7 mouse cellular contexts compared by ENCODE assay signal in the genomic region with DNA sequence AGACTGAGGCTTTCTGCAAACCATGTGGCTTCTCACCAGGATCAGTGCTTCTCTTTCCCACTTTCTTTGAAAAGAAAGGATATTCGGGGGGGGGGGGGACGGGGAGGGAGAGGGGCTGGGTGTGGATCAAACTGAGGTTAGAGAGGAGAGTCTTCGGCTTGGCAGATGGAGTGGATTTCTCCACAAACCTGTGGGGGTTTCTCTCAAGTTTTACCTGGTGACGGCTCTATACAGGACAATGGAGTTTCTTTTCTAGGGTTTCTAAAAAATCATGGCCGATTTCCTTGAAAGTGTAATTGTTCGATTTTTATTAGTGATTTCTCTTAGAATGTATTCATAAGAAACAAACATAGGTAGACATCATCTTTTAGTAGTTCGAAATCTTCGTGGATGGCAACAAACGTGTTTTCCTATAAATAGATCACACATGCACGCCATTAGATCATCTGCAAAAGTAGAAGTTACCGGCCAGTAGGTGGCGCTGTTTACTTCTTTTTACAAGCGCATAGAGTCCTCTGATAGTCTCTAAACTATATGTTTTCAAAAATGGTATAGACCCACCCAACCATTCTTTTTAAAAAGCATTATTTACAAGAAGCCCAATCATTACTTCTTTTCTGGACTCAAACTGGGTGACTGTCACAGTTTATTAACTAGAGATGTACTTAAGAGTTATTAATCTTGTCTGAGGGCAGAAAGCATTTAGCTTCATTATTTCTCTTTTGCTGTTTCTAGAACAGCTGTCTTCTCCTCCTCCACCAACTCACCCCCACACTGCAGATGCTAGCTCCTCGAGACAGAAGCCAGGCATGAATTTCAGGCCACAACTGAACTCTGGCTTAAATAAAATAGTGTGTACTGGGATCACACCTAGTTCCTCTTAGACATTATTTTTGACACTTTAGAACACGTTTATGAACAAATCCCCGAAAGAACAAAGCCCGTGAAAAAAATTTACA. TPM values are rescaled to one million over a fixed set of nuclear protein-coding genes. Genes with fewer than 3 reads are reported as not detected.
DNase-seq lines count a peak whose midpoint lies in the region; ATAC-seq lines count a peak whose summit lies in the region.

No protein-coding gene starts in this region.

- H3K36me3 ChIP-seq in forebrain, embryonic 14.5 days (ENCODE audit: control insufficient read depth, insufficient read depth, low read length) = no peaks in the 10 kb centered on the region

- no peak overlapping the region for H3K4me2 ChIP-seq in forebrain, embryonic 14.5 days (ENCODE audit: low read length)

- H3K4me3 ChIP-seq in forebrain, embryonic 14.5 days (ENCODE audit: low read depth, low read length) = no peak overlapping the region

- H3K9me3 ChIP-seq in forebrain, embryonic 14.5 days (replicated peaks; ENCODE audit: control insufficient read depth, low read length) = no peaks in the 10 kb centered on the region

- H3K27me3 ChIP-seq in forebrain, embryonic 14.5 days (replicated peaks; ENCODE audit: control insufficient read depth, insufficient read depth, low read length) = no peaks in the 10 kb centered on the region

- no peak overlapping the region for H3K27ac ChIP-seq in forebrain, embryonic 14.5 days (ENCODE audit: low read depth, low read length)

- WGBS in forebrain, embryonic 14.5 days = 26% methylated on average over 17 of the region's 17 CpGs

- peak; percentile 94 for ATAC-seq in forebrain, embryonic 14.5 days
- ATAC-seq in hematopoietic stem cell, adult 5-6 weeks (replicated peaks in 1 of 2; ENCODE audit: insufficient read depth in 1 of 2, low FRiP score in 2 of 2, low TSS enrichment in 1 of 2, low read depth in 1 of 2, poor library complexity in 2 of 2, severe bottlenecking in 2 of 2) = peak; percentile 48 to 69; a peak in 2 of 4 replicates
- ATAC-seq in megakaryocyte-erythroid progenitor cell, adult 5-6 weeks (replicated peaks; ENCODE audit: low FRiP score, low TSS enrichment, poor library complexity, severe bottlenecking) = peak; percentile 87

- no peak overlapping the region for H3K9ac ChIP-seq in forebrain, embryonic 14.5 days (ENCODE audit: low read length)

- DNase-seq in MN1 (ENCODE audit: low spot score) = peak; percentile 90
- DNase-seq in c-Kit-positive CD71-negative TER-119-negative erythroid progenitor cells, embryonic 14.5 days (ENCODE audit: low read depth) = peak; percentile 75
- DNase-seq in forebrain, embryonic 14.5 days (ENCODE audit: low spot score) = peak; percentile 96
- peak; percentile 67 for DNase-seq in layer of hippocampus, adult 9-11 months
- DNase-seq in skeletal muscle tissue, adult 2 months (ENCODE audit: low read depth, low spot score) = peak; percentile 80

- H3K4me1 ChIP-seq in forebrain, embryonic 14.5 days (ENCODE audit: control insufficient read depth, insufficient read depth, low read length) = 0 out of 2 replicates have a peak, but pooled peaks cover 3% of the 10 kb centered on the region

RNA-seq across cellular contexts. Expression of a gene that starts 15.0 kb away (rescaled TPM):
- 28.0 and 39.0 TPM in 2 replicates for polyA plus RNA-seq in forebrain, embryonic 14.5 days (2014; fragmentation: Nextera tagmentation; extraction: Ambion mirVana)
- total RNA-seq in hematopoietic stem cell, adult 5-6 weeks (2017) = 0.50 TPM in 1 of 2 replicates, not detected in the other
- total RNA-seq in megakaryocyte-erythroid progenitor cell, adult 5-6 weeks (2014; fragmentation: Nextera tagmentation) = not detected in 2 replicates
- total RNA-seq in megakaryocyte-erythroid progenitor cell, adult 5-6 weeks (2017) = not detected in 2 replicates
